Mouse (Mus musculus) adrenal gland, adult 18-20 months (tissue): Measurements from ENCODE around the gene Ttll11. TPM values are rescaled to one million over a fixed set of nuclear protein-coding genes. Genes with fewer than 3 reads are reported as not detected.

Source experiments
- DNase-seq, 2 experiments: peaks; one replicate each; pipeline ENCODE4 v3.0.0; 2021 to 2022; ENCODE audit warnings: low spot score in 2 of 2
- total RNA-seq, 2 experiments: library from RNA; stranded (reverse); gene quantifications; 1 replicate in 1 of 2; 2 replicates in 1 of 2; pipeline ENCODE4 v1.2.3; 2021

Ttll11 gene
- total RNA-seq, 2 experiments from 2014 or later = 2.2 to 5.7 TPM

- DNase-seq = no peak
Measured at GRCm38 (mm10) chr2:35858281-35858680, 121.4 kb downstream of the Ttll11 start.

GRCm38 (mm10) chr2:35856901-35857300 is 122.8 kb downstream of the Ttll11 start:
- no peak for DNase-seq

- no peak for DNase-seq
Measured at GRCm38 (mm10) chr2:35854877-35855276, 124.8 kb downstream of the Ttll11 start.

GRCm38 (mm10) chr2:35852971-35853370 is 126.7 kb downstream of the Ttll11 start:
- no peak for DNase-seq

GRCm38 (mm10) chr2:35852164-35852509 is 127.6 kb downstream of the Ttll11 start:
- DNase-seq = no peak

GRCm38 (mm10) chr2:35851420-35852163 is 128.1 kb downstream of the Ttll11 start:
- no peak for DNase-seq

GRCm38 (mm10) chr2:35849632-35850230 is 130.0 kb downstream of the Ttll11 start:
- DNase-seq = no peak

- DNase-seq = no peak
Measured at GRCm38 (mm10) chr2:35845611-35846504, 133.9 kb downstream of the Ttll11 start.

- DNase-seq = no peak
Measured at GRCm38 (mm10) chr2:35843896-35844690, 135.6 kb downstream of the Ttll11 start.

GRCm38 (mm10) chr2:35842780-35843474 is 136.8 kb downstream of the Ttll11 start:
- DNase-seq = no peak

GRCm38 (mm10) chr2:35841841-35842420 is 137.8 kb downstream of the Ttll11 start:
- no peak for DNase-seq

GRCm38 (mm10) chr2:35840956-35841816 is 138.5 kb downstream of the Ttll11 start:
- DNase-seq = no peak

GRCm38 (mm10) chr2:35838751-35839479 is 140.8 kb downstream of the Ttll11 start:
- DNase-seq = no peak

GRCm38 (mm10) chr2:35834198-35834913 is 145.4 kb downstream of the Ttll11 start:
- DNase-seq = no peak

GRCm38 (mm10) chr2:35833546-35833945 is 146.2 kb downstream of the Ttll11 start:
- DNase-seq = no peak

GRCm38 (mm10) chr2:35832742-35833425 is 146.8 kb downstream of the Ttll11 start:
- DNase-seq = no peak
